Mouse (Mus musculus) liver, postnatal 0 days (tissue): ENCODE data around the gene Peli2.

Source experiments
- CTCF ChIP-seq: sonication (generic); IDR thresholded peaks from 2 replicates; pipeline ENCODE4 v1.5.1; 2016; ENCODE audit warnings: antibody characterized with exemption, low read depth
- EP300 ChIP-seq: IDR thresholded peaks from 2 replicates; pipeline ENCODE4 v1.6.1; 2016; ENCODE audit warnings: antibody characterized with exemption, low read depth, mild to moderate bottlenecking

GRCm38 (mm10) chr14:48157085-48157484 lies 36.5 kb downstream of the Peli2 start:
- TF ChIP-seq CTCF, result no peak
- TF ChIP-seq EP300, result no peak
